Mouse (Mus musculus) thymus, adult 2 months (tissue): ENCODE results near the gene Lima1.

Experiments
- CTCF ChIP-seq: fragments of 200-500 bp; IDR thresholded peaks from 2 replicates; pipeline ENCODE4 v1.5.1; 2012; ENCODE audit warnings: mild to moderate bottlenecking, control low read depth, low read length, moderate library complexity, borderline replicate concordance; ENCODE audit not compliant: control insufficient read depth, poor library complexity, insufficient read depth; ENCODE audit errors: extremely low read depth
- POLR2A ChIP-seq: fragments of 200-500 bp; IDR thresholded peaks from 2 replicates; pipeline ENCODE4 v1.6.1; 2012; ENCODE audit warnings: mild to moderate bottlenecking, low read length, control low read depth, moderate library complexity; ENCODE audit not compliant: control insufficient read depth, poor library complexity, insufficient read depth; ENCODE audit errors: extremely low read depth

DNA sequence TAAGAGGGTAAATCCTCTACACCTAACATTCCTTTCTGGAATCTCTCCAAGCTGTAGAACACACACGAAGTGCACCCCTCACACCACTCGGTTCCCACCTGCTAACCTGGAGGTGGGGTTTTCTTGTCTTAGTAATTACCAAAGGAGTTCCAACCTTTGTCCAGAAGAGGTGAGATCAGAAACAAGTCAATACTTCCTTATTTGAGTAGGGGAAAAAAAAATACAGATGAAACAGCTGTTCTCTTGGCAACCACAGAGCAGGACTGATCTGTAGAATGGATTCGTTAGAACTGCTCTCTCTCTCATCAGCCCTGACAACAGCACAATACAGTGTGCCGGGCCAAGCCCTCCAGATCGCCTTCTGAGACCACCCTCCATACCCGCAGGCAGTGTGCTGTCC, 28.6 kb downstream of the Lima1 start:
- TF ChIP-seq POLR2A, result no peak
- TF ChIP-seq CTCF, result no peak
